Mouse (Mus musculus) left cerebral cortex, adult 18-20 months (tissue): ENCODE data around the gene Tmem232. TPM values are rescaled to one million over a fixed set of nuclear protein-coding genes. Genes with fewer than 3 reads are reported as not detected.
"Not testable (repeated sequence)": the region's sequence is repeated elsewhere in the genome, so short reads cannot be mapped to it uniquely, and the experiment has no call there.

Experiments
- DNase-seq, 2 experiments: peaks; one replicate each; pipeline ENCODE4 v3.0.0; 2021 to 2022; ENCODE audit warnings: low spot score in 2 of 2, mixed read lengths in 1 of 2
- total RNA-seq, 2 experiments: library from RNA; stranded (reverse); gene quantifications; 2 replicates each; pipeline ENCODE4 v1.2.3; 2021

The Tmem232 gene
- total RNA-seq, 2 experiments from 2014 or later = 1.9 to 2.5 TPM

DNA sequence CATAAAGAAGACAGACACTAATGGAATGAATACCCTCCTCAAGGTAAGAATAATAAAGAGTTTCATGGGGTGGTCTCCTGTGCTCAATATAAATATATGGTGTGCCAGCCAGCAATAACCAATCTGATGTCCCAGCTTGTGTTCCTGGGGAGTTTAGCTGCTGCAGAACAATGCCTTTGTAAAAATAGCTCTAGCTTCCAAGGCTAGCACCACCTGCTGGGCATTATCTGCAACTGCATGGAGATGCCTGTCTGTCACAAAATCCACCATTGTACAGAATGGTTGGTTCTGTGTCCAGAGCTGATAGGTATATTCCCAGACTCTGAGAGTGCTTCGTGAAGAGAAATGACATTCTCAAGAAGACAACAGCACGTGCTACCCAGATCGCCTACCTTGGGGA is 4.4 kb downstream of the Tmem232 start:
- peak; percentile 37 to 53 for DNase-seq

DNA sequence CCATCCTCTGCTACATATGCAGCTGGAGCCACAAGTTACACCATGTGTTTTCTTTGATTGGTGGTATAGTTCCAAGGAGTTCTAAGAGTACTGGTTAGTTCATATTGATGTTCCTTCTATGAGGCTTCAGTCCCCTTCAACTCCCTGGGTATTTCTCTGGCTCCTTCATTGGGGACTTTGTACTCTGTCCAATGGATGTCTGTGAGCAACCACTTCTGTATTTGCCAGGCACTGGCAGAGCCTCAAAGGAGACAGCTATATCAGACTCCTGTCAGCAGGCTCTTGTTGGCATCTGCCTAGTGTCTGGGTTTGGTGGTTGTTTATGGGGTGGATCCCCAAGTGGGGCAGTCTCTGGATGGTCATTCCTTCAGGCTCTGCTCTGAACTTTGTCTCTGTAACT is 8.2 kb downstream of the Tmem232 start:
- not testable (repeated sequence) for DNase-seq

DNA sequence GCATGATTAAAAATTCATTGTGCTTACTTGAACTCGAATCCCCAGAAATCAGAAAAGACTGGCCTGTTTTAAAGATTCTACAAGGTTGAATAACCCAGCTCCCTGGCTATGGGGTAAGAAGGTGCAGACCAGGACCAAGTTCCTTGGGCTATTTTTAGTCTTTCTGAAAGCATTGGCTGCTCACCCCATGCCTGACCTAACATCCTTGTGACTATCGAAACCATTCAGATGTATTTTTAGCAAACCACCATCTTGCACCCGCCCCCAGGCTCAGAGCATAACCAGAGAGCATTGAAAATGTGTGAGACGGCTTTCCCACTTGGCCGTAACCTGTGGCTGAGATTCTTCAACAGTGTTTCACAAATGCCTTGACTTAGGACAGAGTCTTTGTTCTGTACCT is 13.1 kb downstream of the Tmem232 start:
- peak in 1 of 2 experiments; percentile 5 for DNase-seq

DNA sequence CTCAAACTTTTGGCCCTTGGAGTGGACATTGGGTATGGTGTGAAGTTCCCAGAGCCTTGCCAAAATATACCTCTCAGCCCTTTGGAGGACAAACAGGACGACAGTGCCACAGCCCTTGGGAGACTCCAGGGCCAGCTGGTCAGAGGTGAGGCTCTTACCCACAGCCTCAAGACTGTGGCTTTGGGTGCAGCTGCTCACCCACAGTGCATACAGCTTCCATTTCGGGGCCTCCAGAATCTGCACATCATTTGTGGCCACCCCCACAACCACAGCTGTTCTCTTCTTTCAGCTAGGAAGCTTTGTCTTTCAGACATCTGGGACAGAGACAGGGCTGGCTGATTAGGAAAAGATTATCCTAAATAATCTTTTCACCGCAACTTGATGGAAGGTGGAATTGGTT is 27.1 kb downstream of the Tmem232 start:
- no peak for DNase-seq

DNA sequence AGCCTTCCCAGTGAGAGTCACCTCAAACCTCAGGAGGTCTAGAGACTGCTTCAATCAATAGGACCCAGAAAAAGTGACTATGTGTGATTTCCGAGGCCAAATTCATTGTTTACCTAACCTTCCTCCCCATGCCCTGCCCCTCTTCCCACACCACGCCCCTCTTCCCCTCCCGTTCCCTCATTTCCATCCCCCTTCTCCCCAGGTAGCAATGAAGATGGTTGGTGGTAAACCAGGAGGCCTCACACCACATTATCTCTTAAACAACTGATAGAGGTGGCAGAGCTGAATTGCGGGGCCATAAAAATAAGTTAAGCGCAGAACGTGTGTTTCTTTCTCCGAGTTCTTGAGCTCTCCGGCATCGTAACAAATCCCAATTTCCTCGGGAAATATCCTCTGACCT is 55.9 kb downstream of the Tmem232 start:
- DNase-seq = no peak

DNA sequence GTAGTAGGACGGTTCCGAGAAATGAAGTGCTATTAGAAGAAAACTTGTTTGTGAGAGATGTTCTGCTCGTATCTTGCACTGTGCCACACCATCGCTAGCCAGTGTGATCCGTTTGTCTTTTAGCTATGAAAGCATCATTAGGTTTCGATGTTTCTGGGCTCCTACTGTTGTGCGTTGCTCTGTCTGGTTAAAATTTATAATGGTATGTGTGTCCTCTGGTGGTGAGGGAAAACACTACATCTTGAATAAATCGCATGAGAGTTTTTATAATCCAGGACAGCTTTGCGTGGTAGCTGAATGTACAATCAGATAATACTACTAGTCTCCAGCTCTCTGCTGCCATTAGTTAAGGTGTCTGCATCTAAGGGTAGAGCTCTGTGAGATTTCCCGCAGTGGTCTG is 63.8 kb downstream of the Tmem232 start:
- no peak for DNase-seq

DNA sequence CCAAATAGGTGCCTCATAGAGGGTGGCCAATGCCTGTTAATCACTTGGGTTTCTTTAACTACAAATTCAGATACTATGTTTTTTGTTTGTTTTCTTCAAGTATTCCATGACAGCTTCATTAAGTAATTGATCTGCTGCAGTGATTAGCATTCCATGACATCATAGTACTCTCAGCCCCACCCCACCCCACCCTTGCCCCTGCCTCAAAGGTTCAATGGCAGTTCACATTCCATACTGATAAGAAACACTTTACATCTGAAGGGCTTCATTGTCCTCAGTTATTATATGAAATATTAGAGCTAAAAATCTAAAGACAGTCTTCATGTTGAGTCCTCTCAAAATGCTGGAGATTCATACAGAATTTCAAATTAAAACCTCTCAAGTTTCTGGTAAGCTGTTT is 89.8 kb downstream of the Tmem232 start:
- DNase-seq = no peak

DNA sequence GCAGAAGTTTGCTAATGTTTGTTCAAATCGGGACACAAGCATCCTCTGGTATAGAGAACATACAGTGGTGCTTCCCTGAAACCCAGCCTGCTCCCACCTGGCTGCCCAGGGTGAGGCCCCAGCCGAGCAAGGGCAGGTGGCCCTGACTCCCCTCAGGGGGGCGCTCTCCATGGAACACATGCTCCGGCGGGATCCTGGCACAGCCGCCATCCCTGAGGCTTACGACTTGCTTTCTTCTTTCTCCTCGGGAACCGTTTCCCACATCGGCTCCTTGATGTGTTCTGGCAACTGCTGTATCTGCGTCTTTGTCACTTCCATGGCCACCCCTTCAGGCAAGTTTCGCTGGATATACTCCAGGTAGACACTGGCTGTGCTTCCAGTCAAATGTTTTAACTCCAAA is 102.7 kb downstream of the Tmem232 start:
- DNase-seq = not testable (repeated sequence)

DNA sequence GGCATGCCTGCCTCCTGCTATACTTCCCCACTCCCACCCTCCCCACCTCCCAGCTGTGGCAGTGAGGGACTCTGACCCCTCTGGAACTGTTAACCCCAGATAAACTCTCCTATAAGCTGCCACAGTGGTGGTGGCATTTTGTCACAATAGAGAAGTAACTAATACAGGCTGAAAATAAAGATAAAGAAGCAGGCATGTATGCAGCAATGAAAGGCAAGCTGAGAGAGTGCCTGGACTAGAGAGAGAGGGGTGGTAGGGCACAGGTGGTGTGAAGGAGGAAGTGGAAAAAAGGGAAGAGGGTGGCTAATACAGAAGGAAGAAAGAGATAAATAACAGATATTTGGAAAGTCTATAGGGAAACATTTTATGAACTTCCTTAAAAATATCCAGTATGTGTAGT is 121.5 kb downstream of the Tmem232 start:
- DNase-seq = no peak

DNA sequence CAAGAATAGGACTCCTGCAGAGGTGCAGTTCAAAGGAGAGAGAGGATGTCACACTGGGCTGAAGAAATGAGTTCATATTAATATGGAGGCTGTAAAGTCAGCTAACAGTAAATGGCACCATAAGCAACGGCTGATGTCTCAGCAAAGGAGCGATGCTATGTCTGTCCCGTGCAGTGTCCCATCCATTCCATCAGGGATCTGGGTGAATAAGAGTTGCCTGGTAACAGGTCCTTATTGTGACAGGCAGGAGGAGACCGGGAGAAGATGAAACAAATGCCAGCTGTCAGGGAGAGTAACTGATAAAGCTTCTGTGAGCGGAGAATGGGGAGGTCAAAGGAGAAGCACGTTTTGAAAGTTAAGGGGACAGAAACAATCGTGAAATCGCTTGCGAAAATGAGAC is 135.3 kb downstream of the Tmem232 start:
- no peak for DNase-seq

DNA sequence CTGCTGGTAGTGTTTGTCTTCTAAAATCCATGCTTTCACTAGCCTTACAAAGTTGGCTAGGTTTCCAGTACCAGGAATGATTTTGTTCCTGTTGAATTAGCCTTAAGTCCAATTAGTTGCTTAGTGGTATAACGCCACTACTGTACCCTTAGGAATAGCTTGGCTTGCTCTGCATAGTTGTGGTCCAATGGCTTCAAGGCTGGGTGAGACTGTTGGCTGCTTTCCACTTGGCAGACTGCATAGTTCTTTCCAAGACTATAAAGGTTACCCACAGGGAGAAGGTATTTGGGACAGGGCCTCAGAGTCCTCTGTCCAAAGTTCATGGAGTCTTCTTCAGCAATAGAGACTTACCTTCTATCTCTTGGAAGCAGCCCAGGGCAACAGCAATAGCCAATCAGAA is 139.7 kb downstream of the Tmem232 start:
- DNase-seq = no peak

DNA sequence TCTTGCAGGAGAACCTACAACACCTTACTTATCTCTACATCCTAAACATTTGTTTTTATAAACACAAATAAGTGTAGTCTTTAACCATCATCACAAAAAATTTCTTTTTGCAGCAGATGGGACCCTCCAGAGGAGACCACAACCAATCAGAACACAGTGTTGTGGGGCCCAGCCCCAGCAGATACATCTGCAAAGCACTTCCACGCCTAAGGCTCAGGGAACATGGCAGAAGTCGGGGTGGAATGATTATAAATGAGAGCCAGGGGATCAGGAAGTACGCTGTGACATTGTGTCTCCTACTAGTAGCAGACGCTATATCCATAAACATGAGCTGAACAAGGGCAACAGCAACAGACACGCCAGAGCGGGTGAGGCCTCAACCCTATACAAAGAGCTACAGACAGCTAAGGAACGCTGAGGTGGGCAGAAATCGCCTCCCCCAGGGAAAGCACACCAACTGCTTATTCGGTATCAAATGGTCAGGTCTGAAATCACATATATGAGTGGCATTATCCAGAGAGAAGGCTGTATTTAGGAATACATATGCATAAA is 156.1 kb downstream of the Tmem232 start:
- DNase-seq = no peak

DNA sequence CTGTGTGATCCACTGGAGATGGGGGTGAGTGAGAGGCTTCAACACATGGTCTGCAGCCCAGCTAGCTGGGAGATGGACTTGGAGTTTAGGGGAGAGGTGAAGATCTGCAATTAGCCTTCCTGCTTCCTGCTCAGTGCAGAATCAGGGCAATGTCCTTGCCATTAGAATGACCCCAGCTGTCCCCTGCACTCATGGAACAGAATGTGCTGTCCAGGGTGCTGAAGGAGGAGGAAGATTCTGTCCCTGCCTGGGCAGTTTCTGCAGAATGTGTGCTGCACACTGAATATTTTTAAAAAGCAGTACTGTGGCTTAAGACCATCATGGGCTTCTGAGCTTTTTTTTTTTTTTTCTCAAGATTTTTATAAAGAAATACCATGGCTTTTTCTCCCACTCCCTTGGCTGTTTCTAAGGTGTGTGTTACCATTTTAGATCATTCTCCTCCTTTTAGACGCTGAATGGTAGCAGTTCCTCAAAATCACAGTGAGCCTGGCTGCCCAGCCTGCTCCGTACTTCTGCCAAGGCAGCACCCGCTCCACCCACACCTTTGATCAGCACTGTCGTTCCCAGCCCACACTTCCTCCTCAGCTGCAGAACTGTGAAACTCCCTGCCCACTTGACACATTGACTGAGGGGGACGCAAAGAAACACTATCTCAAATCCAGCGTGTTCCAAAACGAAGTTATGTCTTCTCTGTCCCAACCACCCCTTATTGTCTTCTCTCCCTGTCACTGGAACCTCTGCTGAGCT is 170.4 kb downstream of the Tmem232 start:
- DNase-seq = peak; percentile 79 to 91

DNA sequence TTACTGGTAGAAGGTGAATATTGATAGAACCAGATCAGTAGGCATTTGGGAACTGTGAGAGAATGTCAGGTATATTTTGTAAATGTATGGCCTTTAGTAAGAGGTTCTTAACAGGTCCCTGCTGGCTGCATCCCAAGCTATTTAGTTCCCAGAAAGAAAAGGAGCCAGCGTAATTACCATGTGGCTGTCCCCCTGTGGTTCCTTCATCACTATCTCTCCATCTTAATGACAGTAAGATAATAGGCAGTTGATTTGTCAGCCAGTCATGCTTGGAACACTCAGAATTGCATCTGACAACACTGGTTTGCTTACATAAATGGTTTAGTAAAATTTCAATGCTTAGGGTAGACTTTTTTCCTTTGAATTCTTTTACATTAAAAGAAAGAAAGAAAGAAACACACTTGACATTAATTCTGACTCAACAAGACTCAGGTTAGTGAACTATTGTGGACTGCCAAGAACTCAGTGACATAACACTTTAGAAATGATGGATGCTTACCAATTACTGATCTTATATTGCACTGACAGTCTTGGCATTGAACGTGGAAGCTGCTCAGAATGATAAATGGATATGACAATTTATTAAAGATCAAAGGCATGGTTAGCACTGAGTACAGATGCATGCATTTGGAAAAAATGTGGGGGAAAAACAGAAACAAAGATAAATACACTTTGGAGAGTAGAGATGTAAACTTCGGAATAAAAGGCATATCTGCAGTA is 174.9 kb downstream of the Tmem232 start:
- DNase-seq = no peak

DNA sequence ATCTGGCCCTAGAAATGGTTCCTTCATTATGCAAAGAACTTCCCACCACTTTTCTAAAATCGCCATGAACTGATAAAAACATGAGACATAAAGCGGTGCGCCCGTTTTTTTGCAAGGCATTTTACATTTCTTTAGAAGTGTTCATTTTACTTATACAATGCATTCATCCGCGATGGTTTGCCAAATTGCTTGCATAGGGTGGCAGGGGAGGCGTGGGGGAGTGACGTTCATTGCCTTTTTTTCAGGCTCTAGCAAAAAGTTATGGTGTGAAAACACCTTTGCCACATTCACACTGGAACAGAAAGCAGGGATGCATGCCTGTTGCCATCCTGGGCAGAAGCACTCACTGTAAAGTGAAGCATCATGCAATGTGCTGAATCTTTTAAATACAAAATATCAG is 188.7 kb downstream of the Tmem232 start:
- DNase-seq = peak; percentile 48 to 52

DNA sequence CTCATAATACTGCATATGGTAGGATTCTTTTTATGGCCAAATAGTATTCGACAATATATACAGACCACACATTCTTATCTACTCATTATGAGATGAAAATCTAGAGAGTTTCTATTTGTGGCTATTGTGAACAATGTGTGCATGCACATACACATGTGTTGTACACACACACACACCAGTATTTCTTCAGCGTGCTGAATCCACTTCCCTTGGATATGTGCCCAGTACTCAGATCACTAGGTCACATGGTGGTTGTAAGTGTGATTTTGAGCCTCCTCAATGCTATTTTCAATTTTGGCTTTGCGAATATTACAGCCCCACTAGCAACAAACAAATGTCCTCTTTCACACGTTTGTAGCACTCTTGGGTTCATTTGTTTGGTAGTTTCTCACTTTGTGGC is 200.6 kb downstream of the Tmem232 start:
- no peak for DNase-seq

DNA sequence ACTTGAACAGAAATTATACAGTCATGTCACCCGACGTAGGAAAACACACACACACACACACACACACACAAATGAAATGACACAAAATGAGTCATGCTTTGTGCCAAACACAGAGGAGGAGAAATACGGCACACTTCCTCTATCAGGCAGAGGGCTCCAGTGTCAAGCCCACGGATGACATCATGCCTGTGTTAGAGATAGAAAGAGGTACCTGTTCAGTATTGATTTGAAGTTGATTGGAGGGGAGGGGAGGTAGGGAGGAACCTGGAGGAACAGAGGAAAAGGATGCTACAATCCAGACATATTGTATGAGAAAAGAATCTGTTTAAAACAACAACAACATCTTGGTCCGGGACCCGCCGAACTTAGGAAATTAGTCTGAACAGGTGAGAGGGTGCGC is 209.8 kb downstream of the Tmem232 start:
- no peak for DNase-seq

DNA sequence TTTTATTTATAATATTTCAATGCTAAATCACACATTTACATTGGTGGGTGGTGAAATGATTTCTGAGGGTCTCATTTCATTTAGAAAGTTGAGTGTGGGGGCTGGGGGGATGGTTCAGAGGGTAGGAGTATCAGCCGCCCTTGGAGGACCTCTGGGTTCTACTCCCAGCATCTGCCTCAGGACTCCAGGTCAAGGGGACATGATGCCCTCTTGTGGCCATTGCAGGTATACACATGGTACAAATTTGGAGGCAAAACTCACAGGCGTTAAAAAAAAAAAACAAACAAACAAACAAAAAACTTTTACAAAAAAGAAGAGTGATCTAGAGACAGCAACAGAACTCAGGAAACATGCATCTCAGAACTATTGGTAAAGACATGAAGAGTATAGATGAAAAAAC is 215.3 kb downstream of the Tmem232 start:
- DNase-seq = peak; percentile 47 to 49

DNA sequence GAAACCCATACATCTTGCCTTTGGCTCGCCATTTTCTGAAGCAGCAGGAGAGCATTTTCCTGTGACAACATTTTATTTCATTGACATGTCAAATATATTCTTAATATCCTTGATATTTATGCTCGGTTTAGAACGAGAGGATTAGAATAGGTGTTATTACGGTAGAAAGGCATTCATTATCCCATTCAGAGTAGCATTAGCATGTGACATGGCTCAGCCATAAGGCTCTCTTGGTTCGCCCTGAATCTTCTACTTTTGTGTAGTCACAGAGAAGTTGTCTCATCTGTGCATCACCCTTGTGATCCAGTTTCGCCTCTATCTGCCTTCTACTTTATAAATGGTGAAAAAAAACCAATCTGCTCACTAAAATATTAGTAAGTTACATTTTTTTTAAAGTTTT is 220.0 kb downstream of the Tmem232 start:
- no peak for DNase-seq

DNA sequence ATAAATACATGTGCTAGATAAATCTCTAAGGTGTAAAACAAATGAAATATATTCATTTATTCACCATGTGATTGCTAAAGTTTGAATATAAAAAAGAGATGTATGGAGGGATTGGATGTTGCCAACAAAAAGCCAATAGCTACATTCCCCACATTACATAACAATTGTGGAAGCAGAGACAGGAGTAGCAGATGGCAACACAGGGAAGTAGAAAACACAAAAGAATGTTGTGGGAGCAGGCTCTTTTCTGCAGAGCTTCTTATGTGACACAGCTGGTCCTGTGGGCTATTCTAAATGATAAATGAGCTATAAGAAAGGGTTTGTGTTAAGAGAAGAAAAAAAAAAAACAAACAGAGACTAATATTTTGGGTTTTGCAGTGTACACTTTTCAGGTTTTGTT is 240.6 kb downstream of the Tmem232 start:
- DNase-seq = peak in 1 of 2 experiments; percentile 7

DNA sequence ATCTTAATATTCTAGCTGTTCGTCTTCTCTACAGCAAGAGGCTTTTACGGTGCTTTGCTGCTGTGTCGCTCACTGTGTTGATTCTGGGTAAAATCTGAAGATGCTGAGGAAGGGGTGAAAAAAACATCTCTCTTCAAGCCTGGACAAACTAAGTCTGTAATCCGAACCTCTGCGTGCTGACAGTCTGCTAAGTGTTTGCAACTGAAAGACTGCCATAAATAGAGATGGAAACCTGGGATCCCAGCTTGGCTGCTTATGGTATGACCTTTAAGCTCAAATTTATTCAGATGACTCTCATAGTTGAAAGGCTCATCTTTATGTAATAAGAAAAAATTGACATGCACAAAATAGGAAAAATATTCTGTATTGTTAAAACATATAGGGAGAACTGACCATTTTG is 242.8 kb downstream of the Tmem232 start:
- DNase-seq = no peak

DNA sequence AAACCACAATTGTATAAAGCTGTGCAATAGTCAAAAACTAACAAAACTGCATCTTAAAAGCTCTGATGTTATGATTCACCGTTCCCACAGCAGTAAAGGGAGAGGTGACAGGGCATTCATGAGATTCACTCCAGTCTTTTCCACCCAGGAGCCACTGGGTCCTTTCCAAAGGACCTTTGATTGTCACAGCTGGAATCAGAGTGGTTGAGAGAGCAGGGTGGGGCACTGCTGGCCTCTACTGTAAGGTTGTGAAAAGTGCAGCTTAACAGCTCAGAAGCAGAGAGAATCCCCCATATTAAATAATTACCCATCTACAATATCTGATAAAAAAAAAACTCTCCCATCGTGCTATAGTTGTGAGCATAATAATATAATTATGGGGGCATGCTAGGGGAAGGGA is 288.4 kb downstream of the Tmem232 start:
- DNase-seq = peak in 1 of 2 experiments; percentile 5

DNA sequence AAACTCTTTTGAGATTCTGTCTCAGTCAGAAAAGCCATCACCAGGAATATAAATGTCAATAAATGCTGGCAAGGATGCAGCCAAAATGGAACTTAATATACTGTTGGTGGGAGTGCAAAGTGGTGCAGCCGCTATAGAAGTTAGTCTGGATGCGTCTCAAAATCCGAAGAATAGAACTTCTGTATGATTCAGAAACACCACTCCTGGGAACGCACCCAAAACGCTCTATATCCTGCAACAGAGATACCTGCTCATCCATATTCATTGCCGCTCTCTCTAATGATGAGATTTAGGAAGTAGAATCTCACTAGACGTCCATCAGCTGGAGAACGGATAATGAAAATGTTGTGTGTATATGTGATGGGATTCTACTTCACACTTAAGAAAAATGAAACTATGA is 290.3 kb downstream of the Tmem232 start:
- peak; percentile 51 to 53 for DNase-seq
